In the genomic region with DNA sequence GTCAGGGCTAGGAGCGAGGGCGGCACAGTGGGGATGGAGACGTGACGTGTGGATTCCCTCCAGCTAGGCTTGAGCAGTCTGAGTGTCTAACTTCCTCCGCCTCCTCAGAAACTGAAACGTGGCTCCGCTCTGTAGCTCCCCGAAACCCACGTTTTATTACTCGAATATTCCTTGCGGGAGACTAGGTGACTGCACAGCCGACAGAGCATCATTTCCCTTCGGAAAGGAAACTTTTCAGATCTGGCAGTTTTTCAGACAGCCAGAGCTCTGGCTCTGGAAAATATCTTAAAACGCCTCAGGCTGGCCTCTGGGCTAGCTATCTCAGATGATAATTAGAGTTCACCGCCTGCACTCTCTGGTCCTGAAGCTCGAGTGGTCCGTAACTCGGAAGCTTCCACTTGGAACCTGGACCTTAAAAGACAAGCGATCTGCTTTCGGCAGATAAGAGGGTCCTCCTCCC, we compare ENCODE assay signal across 8 mouse cellular contexts. TPM values are rescaled to one million over a fixed set of nuclear protein-coding genes. Genes with fewer than 3 reads are reported as not detected.
DNase-seq lines count a peak whose midpoint lies in the region; ATAC-seq lines count a peak whose summit lies in the region.

No protein-coding gene starts in this region.

- no peaks in the 10 kb centered on the region for H3K36me3 ChIP-seq in lung, embryonic 15.5 days
- no peaks in the 10 kb centered on the region for H3K36me3 ChIP-seq in midbrain, embryonic 15.5 days (replicated peaks)

- peak overlapping the region; percentile 91 for H3K4me2 ChIP-seq in lung, embryonic 15.5 days
- peak overlapping the region; percentile 95 for H3K4me2 ChIP-seq in midbrain, embryonic 15.5 days

- no peak for DNase-seq in lung, postnatal 10 days
- peak; percentile 8 to 9 for DNase-seq in frontal cortex, postnatal 14 days (ENCODE audit: low spot score in 2 of 2)
- peak; percentile 27 to 54 for DNase-seq in left cerebral cortex, adult 18-20 months (ENCODE audit: low spot score in 2 of 2)
- DNase-seq in c-Kit-positive CD71-positive TER-119-positive erythroid progenitor cells, embryonic 14.5 days (ENCODE audit: low spot score): no peak
- DNase-seq in spleen, postnatal 14 days (ENCODE audit: low spot score in 2 of 2): no peak

- H3K27me3 ChIP-seq in lung, embryonic 15.5 days: peaks cover 32% of the 10 kb centered on the region
- H3K27me3 ChIP-seq in midbrain, embryonic 15.5 days (replicated peaks): peaks cover 4% of the 10 kb centered on the region; the same call in 1 of the 2 replicates

- H3K9ac ChIP-seq in lung, embryonic 15.5 days: peak overlapping the region; percentile 17; the same call in 1 of the 2 replicates
- H3K9ac ChIP-seq in midbrain, embryonic 15.5 days: peak overlapping the region; percentile 46

- under 1% methylated on average over 20 of the region's 20 CpGs for WGBS in lung, embryonic 15.5 days
- WGBS in midbrain, embryonic 15.5 days: under 1% methylated on average over 20 of the region's 20 CpGs

- 0 out of 2 replicates have a peak, but pooled peaks have one; percentile 2 for ATAC-seq in lung, embryonic 15.5 days (ENCODE audit: borderline replicate concordance, extremely low read depth, low FRiP score, low TSS enrichment)
- peak; percentile 82 for ATAC-seq in midbrain, embryonic 15.5 days (replicated peaks)

- H3K27ac ChIP-seq in lung, embryonic 15.5 days: no peak overlapping the region
- no peak overlapping the region for H3K27ac ChIP-seq in brown adipose tissue, adult 24 weeks (replicated peaks; ENCODE audit: low read depth, low read length)
- peak overlapping the region; percentile 6; the same call in 1 of the 2 replicates for H3K27ac ChIP-seq in midbrain, embryonic 15.5 days

- no peaks in the 10 kb centered on the region for H3K9me3 ChIP-seq in lung, embryonic 15.5 days
- no peaks in the 10 kb centered on the region for H3K9me3 ChIP-seq in midbrain, embryonic 15.5 days

- H3K4me3 ChIP-seq in lung, embryonic 15.5 days: peak overlapping the region; percentile 40
- H3K4me3 ChIP-seq in brown adipose tissue, adult 24 weeks (ENCODE audit: insufficient read depth, low read depth, low read length): peak overlapping the region; percentile 48
- peak overlapping the region; percentile 48 for H3K4me3 ChIP-seq in midbrain, embryonic 15.5 days

- peaks cover 14% of the 10 kb centered on the region for H3K4me1 ChIP-seq in lung, embryonic 15.5 days
- H3K4me1 ChIP-seq in brown adipose tissue, adult 24 weeks (ENCODE audit: control insufficient read depth, insufficient read depth, insufficient read length, low read length): no peaks in the 10 kb centered on the region
- H3K4me1 ChIP-seq in midbrain, embryonic 15.5 days: 0 out of 2 replicates have a peak, but pooled peaks cover 15% of the 10 kb centered on the region

RNA-seq across cellular contexts. Expression of a gene that starts 0.9 kb away (rescaled TPM):
- polyA plus RNA-seq in lung, embryonic 15.5 days (2015; fragmentation: Nextera tagmentation; extraction: Ambion mirVana): 7.5 and 7.9 TPM in 2 replicates
- polyA plus RNA-seq in brown adipose tissue, adult 24 weeks (2012; ENCODE audit: insufficient read depth, insufficient read length, missing spikeins): 0.48 and 0.96 TPM in 2 replicates
- total RNA-seq in left cerebral cortex, adult 18-20 months (2021): 10 to 100 TPM; 79.0 to 94.8 TPM
- 104 and 107 TPM in 2 replicates for polyA plus RNA-seq in midbrain, embryonic 15.5 days (2015; fragmentation: Nextera tagmentation; extraction: Ambion mirVana)

RNA-seq across cellular contexts. Expression of a gene that starts 40.3 kb away (rescaled TPM):
- polyA plus RNA-seq in lung, embryonic 15.5 days (2015; fragmentation: Nextera tagmentation; extraction: Ambion mirVana): 3.9 and 6.6 TPM in 2 replicates
- 1.9 and 2.2 TPM in 2 replicates for polyA plus RNA-seq in brown adipose tissue, adult 24 weeks (2012; ENCODE audit: insufficient read depth, insufficient read length, missing spikeins)
- 1 to 10 TPM; 1.9 to 3.8 TPM for total RNA-seq in left cerebral cortex, adult 18-20 months (2021)
- polyA plus RNA-seq in midbrain, embryonic 15.5 days (2015; fragmentation: Nextera tagmentation; extraction: Ambion mirVana): 0.62 and 0.98 TPM in 2 replicates

Comparison
In these comparisons a context has a peak if more than half of its experiments do, and no peak if none do; other contexts are left out.
1. DNase-seq: peak in frontal cortex, postnatal 14 days (2 of 2) and left cerebral cortex, adult 18-20 months (2 of 2); none in lung, postnatal 10 days (single experiment), c-Kit-positive CD71-positive TER-119-positive erythroid progenitor cells, embryonic 14.5 days (single experiment) and spleen, postnatal 14 days (0 of 2).
2. RNA of a gene that starts 0.9 kb away (polyA plus RNA-seq): 104 to 107 TPM in midbrain, embryonic 15.5 days; 7.5 to 7.9 TPM in lung, embryonic 15.5 days and 0.48 to 0.96 TPM in brown adipose tissue, adult 24 weeks; every median in the first group is over 10 times any median in the second.
3. Peak in every context shown above with its lines, with median percentiles within 50 percentile points of each other: H3K4me3 ChIP-seq.